Mouse (Mus musculus) liver, embryonic 14.5 days (tissue): ENCODE results near the gene Csdc2.

ENCODE experiments used
- CTCF ChIP-seq: IDR thresholded peaks from 2 replicates; pipeline ENCODE4 v1.5.1; 2016; ENCODE audit warnings: antibody characterized with exemption, low read depth, control low read depth
- EP300 ChIP-seq: IDR thresholded peaks from 2 replicates; pipeline ENCODE4 v1.6.1; 2016; ENCODE audit warnings: antibody characterized with exemption, low read depth

- TF ChIP-seq EP300: no peak
- TF ChIP-seq CTCF: no peak
Observed at GRCm38 (mm10) chr15:81993992-81994391, 57.4 kb downstream of the Csdc2 start.
